Mouse (Mus musculus) left cerebral cortex, adult 9 months (tissue): ENCODE data around the gene Grm1.

Experiments used
- DNase-seq, 2 experiments: peaks; one replicate each; pipeline ENCODE4 v3.0.0; 2022; ENCODE audit warnings: low spot score in 2 of 2

Grm1 gene

GRCm38 (mm10) chr10:10831141-10831540, 251.0 kb downstream of the Grm1 start:
- DNase-seq = no peak

GRCm38 (mm10) chr10:10827308-10827707, 254.8 kb downstream of the Grm1 start:
- no peak for DNase-seq

DNA sequence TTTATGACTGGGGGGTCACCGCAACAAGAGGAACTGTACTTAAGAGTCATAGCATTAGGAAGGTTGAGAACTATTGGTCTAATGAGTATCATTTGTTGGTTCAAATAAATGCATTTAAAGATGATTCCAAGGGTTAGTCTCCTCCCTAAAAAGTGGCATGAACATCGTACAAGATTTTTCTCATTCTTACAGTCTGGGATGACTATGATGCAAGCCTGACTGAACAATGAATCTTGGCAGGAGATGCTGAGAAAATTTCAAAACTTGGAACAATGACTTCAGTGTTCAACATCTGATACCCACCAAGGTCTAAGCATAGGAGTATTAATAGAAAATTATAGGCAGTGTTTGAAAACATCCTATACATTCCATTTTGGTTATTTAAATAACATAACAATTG, 264.1 kb downstream of the Grm1 start:
- no peak for DNase-seq

GRCm38 (mm10) chr10:10814631-10815216, 267.4 kb downstream of the Grm1 start:
- no peak for DNase-seq

- peak in 1 of 2 experiments; percentile 62 for DNase-seq
Measured at GRCm38 (mm10) chr10:10812750-10813711, 269.1 kb downstream of the Grm1 start.

- DNase-seq = no peak
Measured at GRCm38 (mm10) chr10:10809777-10810176, 272.4 kb downstream of the Grm1 start.

GRCm38 (mm10) chr10:10795321-10795720, 286.8 kb downstream of the Grm1 start:
- DNase-seq = no peak

- DNase-seq = no peak
Measured at GRCm38 (mm10) chr10:10790458-10790857, 291.7 kb downstream of the Grm1 start.

GRCm38 (mm10) chr10:10789967-10790366, 292.2 kb downstream of the Grm1 start:
- DNase-seq = no peak

GRCm38 (mm10) chr10:10787906-10788416, 294.2 kb downstream of the Grm1 start:
- DNase-seq = no peak

DNA sequence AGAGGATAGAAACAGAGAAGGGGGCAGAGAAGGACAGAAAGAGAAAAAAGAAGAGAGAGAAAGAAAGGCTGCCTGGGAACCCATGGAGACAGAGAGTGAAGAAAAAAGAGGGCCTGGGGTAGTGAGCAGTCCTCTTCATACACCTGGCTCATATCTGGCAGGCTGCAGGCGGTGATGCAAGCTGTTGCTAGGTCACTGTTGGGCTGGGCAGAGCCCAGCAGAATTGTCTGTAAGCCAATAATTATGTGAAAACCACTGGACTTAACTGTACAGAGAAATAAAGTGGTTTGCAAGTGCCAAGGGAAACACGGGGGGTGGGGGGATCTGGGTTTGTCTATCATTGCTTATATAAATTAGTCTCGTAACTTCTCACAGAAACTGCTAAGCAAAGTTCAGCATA, 297.0 kb downstream of the Grm1 start:
- no peak for DNase-seq

DNA sequence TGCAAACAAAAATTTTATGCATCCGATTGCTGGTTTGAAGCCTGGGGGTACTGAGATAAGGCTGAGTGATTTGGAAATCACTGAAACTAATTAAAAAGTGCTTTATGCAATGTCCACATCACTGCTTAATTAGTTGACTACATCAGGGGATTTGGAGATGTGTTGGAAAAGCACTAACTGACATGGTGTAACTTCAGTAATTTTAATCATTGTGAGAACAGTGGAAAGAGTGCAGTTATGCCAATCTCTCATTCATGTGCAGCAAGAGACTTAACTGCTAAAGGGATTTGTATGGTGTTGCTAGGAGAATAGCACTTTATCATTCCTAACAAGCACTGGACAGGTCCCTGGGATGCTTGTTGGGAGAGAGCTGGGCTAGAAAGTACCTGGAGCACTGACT, 307.3 kb downstream of the Grm1 start:
- no peak for DNase-seq

GRCm38 (mm10) chr10:10763015-10763414, 319.1 kb downstream of the Grm1 start:
- DNase-seq = no peak

DNA sequence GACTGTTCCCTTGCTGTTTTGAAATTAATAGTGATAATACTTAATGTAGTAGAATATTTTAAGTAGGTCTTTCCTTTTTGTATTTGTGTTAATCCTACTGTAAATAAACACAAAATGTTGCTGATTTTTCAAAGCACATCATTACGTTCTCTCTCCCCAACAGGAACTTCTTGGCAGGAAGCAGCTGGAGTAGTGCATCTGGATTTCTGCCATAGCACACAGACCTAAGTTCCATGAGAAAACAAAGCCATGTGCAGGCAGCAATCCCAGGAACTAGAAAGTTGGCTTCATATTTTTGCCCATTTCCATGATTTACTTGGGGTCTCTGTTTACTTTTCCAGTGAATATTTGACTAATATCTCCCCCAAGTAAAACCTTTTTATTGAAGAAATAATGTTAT, 320.9 kb downstream of the Grm1 start:
- DNase-seq = no peak

DNA sequence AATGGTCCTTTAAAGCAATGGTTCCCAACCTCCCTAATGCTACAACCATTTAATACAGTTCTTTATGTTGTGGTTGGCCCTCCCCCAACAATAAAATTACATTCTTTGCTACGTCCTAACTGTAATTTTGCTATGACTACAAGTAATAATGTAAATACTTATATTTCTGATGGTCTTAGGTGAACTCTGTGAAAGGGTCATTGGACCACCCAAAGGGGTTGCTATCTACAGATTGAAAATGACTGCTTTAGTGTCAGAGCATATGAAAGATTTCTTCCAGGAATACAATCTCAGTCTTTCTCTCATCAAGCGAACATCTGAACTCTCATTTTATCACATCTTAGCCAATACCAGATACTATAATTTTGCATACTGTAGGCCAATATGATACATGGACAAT, 321.4 kb downstream of the Grm1 start:
- no peak for DNase-seq

DNA sequence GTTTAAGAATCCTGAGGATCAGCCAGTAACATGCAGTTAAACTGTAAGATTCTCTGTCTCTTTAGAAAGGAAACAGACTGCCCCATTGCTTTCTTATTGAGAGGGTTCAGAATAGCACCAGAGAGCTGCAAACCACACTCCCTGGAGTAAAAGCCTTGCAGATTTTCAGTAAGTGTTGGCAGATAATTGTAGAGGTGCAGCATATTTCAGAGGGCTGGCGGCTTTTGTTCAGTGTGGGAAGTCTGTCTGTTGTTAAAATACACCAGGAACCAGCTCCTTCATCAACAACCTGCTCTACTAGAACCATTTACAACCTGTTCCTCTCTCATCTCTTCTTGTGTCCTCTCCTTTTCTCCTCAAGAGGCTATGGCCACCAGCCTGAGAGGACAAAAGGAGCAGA, 331.1 kb downstream of the Grm1 start:
- peak in 1 of 2 experiments; percentile 17 for DNase-seq

- no peak for DNase-seq
Measured at GRCm38 (mm10) chr10:10744097-10744496, 338.1 kb downstream of the Grm1 start.

GRCm38 (mm10) chr10:10742172-10742571, 340.0 kb downstream of the Grm1 start:
- no peak for DNase-seq

DNA sequence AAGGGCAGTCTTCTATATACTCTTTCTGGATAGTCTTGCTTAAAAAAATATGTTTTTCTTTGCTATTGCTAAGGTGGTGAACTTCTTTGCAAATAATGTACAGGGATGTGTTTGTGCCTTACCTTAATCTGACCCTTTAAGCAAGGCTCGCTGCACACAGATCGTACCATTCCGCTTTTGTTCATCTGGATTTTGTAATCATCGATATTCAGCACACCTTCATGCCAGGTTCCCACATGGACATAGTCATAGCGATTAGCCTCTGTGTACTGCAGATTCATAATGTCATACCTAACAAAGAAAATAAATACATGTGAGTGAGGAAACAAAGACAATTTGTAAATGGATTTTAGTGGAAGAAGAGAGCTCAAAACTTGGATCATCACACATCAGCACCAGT, 340.8 kb downstream of the Grm1 start:
- DNase-seq = no peak

DNA sequence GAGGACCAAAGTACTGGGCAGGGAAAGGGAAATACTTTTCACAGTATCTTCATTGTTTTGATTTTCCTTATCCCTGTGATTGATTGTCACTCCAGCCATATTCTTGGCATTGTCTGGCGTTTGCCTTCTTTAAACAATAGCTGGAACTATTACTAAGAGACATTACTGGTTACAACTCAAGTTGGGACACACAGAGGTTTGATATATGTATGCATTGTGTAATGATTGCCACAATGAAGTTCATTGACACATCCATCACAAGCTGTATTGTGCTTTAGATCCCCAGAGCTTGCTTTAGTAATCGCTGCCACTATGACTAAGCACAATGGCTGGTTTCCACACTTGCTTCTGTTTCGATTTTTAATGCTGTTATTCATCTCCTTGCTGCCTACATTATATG, 341.4 kb downstream of the Grm1 start:
- DNase-seq = no peak

GRCm38 (mm10) chr10:10737041-10737681, 345.0 kb downstream of the Grm1 start:
- peak; percentile 5 to 55 for DNase-seq

- DNase-seq = no peak
Measured at GRCm38 (mm10) chr10:10734561-10734960, 347.6 kb downstream of the Grm1 start.
